Mouse (Mus musculus) megakaryocyte, embryonic 14.5 days (primary cell): ENCODE measurements around the gene Tmem120a.

ENCODE experiments used
- FLI1 ChIP-seq: IDR thresholded peaks from 2 replicates; pipeline ENCODE4 v1.6.1; 2012; ENCODE audit warnings: low read length, inconsistent platforms, mixed read lengths
- GATA1 ChIP-seq: IDR thresholded peaks from 3 replicates; pipeline ENCODE4 v1.6.1; 2012; ENCODE audit warnings: mixed read lengths, low read length, inconsistent platforms, borderline replicate concordance

DNA sequence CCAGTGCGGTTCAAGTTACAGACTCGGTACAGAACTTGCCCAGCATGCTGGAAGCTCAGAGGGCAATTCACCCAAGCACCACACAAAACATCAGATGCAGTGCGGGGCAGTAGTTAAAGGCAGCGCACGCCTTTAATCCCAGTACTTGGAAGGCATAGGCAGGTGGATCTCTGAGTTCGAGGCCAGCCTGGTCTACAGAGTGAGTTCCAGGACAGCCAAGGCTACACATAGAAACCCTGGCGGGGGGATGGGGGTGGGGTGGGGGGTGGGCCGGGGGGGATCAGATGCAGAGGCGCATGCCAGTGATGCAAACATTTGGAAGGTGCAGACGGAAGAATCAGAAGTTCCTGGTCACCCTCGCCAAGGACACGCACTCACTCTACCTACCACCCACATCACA lies 494 bp upstream of the Tmem120a start:
- no peak for TF ChIP-seq GATA1
- no peak for TF ChIP-seq FLI1
